Mouse (Mus musculus) kidney, postnatal 10 days (tissue): ENCODE measurements around the gene Tmem144.

Experiments used
- DNase-seq: peaks from one replicate; pipeline ENCODE4 v3.0.0; 2021; ENCODE audit warnings: mixed read lengths

Tmem144 gene

GRCm38 (mm10) chr3:79858221-79858620 lies 5.6 kb upstream of the Tmem144 start:
- no peak for DNase-seq

DNA sequence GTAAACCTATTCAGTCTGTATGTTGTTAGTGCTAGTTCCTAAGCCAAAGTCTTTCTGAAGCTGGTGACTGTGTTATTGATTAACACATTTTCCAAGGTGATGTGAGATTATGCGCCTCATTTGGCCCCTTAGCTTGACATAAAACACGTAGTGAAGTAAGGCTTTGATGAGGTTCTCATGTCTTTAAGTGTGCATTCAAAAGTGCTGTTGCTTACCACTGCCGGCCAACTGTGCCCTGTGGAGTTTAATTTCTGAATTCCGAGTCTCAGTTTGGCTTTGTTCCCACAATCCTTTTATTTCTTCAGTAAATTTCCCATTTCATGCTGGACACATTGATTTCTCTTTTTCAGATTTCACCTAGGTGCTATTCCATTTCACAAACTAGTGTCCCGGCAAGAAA lies 5.2 kb upstream of the Tmem144 start:
- DNase-seq: no peak

DNA sequence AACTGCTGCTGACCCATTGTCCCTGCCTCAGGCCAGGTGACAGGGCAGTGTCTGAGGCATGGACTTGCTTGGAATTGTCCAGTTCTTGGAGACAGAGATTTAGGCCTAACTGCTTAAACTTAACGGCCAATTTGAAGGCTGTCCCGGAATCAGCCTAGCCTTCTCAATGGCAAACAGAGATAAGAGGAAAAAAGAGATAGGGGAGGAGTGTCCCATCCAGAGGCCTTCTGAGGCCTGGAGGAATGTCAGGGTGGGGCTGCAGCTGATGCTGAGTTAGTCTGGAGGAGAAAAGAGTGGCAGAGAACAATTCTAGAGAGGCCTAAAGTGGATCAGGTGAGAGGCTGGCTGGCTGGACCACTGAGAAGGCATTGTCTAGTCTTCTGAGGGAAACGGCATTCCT lies 465 bp downstream of the Tmem144 start:
- DNase-seq: no peak

- no peak for DNase-seq
Measured at GRCm38 (mm10) chr3:79850656-79851055, 1.9 kb downstream of the Tmem144 start.

- peak; percentile 45 for DNase-seq
Measured at GRCm38 (mm10) chr3:79849621-79850020, 3.0 kb downstream of the Tmem144 start.

DNA sequence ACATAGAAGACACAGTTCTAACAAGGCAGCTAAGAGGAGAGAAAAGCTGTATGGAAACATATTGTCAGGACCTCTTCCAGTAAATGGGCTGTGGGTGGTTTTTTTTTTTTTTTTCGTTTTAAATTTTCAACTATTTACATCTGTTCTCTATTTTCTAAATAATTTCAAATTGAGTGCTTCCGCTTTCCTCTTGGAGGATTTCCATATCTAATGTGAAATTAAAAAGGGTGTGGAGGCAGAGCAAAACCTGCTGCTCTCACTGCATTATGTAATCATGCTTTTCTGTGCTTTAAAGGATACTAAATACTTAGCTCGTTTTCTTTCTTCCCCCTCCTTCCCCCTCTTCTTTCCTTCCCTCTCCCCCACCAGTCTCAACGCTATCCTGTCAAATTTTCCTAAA lies 3.7 kb downstream of the Tmem144 start:
- DNase-seq: no peak

DNA sequence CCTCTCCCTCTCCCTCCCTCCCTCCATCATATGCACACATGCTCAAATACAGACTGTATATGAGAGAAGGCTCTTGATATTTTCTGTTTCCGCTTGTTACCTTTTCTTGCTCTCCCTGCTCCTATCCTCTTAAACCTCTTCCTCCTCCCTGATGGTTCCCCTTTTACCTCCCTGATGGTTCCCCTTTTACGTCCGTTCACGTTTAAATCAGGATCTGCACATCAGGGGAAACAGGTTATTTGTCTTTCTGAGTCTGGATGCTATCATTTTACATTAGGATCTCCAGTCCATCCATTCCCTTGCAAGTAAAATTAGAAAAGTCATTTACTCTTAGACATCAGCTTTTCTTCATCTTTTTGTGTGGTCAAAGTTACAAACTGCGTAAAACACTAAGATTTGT lies 5.9 kb downstream of the Tmem144 start:
- no peak for DNase-seq

DNA sequence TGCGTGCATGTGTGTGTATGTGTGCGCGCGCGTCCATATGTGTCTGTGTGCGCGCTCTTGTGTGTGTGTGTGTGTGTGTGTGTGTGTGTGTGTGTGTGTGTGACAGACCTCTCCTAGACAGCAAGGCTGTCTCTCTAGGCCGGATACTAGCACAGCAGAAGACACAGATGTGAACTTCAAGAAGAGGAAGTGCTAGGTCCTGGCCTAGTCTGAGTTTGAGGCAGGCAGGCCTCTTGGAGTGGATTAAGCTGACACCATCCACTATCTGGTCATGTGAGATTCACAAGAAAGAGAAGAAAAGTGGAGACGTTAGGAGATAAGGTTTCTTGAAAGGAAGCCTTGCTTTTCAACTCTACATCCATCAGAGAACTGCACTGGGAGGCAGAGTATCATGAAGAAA lies 8.6 kb downstream of the Tmem144 start:
- DNase-seq: no peak

- DNase-seq: peak; percentile 81
Measured at GRCm38 (mm10) chr3:79842616-79843016, 10.0 kb downstream of the Tmem144 start.

DNA sequence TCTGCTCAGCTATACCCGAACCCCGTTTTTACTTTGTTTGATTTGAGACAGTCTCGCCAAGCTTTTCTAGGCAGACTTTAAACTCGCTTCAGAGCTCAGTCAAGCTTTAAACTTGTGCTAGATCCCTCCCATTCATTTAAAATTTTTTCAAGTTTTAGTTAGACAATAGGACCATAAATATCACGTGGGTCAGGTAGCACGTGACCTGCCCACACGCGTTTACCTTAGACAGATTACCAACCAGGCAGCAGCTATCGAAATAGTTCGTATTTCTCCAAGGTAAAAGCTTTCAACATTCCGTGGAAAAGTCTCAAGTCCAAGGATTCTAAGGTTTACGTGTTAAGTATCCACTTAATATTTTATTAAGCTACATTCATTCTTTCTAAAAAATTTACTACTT lies 10.4 kb downstream of the Tmem144 start:
- peak; percentile 78 for DNase-seq

- DNase-seq: no peak
Measured at GRCm38 (mm10) chr3:79841475-79841874, 11.1 kb downstream of the Tmem144 start.

GRCm38 (mm10) chr3:79838751-79839150 lies 13.8 kb downstream of the Tmem144 start:
- no peak for DNase-seq

DNA sequence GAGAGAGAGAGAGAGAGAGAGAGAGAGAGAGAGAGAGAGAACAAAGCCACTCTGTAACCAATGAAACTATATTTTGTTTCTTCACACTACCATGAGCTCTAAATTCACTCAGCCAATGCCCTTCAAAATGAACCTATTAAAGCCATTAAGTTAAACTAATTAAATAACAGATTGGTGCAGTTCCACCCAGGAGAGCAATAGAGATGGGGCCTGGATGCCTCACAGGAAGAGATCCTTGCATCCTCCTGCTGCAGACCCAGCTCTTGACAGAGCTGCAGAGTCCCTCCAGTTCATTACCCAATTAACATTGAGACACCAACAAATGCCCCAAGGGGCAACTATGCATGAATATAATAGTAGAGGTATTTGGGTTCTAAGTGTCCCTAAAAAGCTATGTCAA lies 23.3 kb downstream of the Tmem144 start:
- no peak for DNase-seq

DNA sequence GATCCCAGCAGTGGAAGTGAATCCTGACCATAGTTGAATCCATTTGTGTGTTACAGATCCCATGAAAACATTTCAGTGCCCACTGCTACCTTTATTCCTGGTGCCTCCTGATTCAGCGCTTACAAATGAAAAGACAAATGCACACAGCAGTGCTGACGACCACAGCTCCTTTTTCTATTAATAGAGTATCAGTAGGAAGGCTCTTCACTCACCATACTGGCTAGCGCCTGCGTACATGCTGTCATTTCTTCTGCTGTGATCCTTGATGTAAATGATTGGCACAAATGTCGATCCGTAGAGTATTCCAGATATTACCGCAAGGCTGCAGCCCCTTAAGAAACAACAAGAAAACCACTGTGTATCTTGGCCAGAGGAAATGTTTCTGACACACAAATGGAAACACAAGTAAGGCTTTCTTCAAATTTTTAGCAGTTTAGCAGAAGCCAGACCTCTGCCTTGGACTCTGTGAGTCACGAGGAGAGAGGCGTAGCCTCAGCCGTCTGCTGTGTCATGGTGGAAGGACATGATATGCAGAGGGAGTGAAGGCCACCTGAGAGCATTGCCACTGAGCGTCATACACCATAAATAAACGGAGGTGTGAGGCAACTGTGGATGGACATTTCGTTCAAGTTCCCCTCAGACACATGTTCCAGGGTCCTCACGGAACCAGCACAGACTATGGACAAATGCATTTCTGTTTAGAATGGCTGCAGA lies 27.3 kb downstream of the Tmem144 start:
- no peak for DNase-seq

GRCm38 (mm10) chr3:79823176-79823575 lies 29.4 kb downstream of the Tmem144 start:
- DNase-seq: no peak

DNA sequence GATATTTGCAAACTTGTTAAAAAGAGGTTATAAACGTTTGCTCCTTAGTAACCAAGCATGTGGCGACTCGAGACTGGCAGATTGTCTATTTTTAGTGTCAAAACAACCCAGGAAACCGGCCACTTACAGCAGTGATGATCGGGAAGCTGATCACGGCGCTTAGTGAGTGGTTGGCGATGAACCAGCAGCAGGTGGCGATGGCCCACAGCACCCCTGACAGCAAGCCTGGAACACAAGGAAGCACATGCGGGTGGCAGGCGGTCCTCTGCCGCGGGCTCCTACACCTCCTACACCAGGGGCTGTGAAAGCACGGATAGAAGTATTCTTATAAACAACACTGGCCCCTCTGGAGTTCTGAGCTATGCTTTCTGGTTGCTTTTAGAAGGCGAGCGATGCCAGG lies 31.4 kb downstream of the Tmem144 start:
- DNase-seq: no peak

- peak; percentile 11 for DNase-seq
Measured at GRCm38 (mm10) chr3:79818202-79818995, 34.2 kb downstream of the Tmem144 start.

GRCm38 (mm10) chr3:79816229-79816628 lies 36.3 kb downstream of the Tmem144 start:
- no peak for DNase-seq

- DNase-seq: peak; percentile 82
Measured at GRCm38 (mm10) chr3:79813814-79814490, 38.6 kb downstream of the Tmem144 start.

GRCm38 (mm10) chr3:79812042-79812441 lies 40.5 kb downstream of the Tmem144 start:
- DNase-seq: no peak

DNA sequence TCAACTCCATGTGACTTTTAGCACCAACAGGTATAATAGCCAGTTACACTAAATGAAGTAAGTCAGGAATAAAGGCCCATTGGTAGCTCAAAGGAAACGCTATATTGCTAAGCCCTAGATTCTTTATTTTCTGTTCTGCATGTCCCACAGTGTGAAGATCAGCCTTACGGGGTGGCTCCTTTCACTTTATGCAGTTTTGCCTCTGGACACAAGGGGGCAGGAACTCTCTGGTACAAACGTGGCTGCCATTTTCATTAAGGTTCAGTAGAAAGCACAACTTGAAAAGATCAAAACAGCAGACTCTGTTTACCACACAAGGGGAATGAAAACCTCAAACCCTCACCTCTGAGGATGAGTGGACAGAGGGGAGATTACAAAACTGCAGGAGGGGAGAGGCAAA lies 40.9 kb downstream of the Tmem144 start:
- DNase-seq: peak; percentile 52

- no peak for DNase-seq
Measured at GRCm38 (mm10) chr3:79810563-79810962, 42.0 kb downstream of the Tmem144 start.

- peak; percentile 76 for DNase-seq
Measured at GRCm38 (mm10) chr3:79809180-79809567, 43.4 kb downstream of the Tmem144 start.
